Mouse (Mus musculus): ENCODE results near the gene Luc7l3.
A peak's percentile ranks its signal among the peaks of the same experiment; 100 is the strongest.
"Not testable (repeated sequence)": the region's sequence is repeated elsewhere in the genome, so short reads cannot be mapped to it uniquely, and the experiment has no call there.

Luc7l3 gene

DNA sequence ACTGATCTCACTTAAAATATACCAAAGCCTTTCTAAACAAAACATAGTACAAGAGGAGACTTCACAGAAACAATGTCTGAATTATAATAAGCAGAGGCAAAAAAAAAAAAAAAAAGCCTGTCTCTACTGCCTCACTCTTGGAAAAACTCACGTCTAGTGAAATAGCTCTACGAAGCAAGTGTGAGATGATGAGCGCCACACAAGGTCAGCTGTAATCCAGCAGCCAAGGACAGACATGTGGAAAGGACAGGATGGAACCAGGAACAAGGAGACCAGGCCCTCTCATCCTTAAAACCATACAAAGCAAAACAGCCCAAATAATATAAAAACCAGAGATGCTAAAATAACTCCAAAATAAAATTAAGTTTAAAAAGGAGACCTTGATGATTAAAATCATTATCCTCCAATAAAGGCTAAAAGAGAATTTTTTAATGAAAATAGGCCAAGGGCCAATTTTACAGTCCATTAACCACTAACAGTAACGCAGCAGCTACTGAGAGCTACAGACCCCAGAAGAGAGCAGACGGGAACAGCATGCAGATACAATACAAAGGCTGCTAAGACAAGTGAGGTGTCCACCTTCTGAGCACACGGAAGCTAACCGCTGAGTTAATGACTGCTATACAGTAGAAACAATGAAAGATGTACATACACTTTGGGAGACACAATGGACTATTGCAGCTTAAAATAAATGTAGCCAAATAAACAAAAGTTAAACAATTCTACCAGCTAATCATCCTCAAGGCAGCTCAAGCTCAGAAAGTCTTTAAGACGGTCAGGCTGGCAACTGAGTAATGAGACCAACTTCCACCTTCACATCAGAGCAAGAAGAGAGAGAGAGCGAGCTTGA lies 26.6 kb downstream of the Luc7l3 start:
- no peak for DNase-seq (ENCODE audit: low spot score in 2 of 2)

DNA sequence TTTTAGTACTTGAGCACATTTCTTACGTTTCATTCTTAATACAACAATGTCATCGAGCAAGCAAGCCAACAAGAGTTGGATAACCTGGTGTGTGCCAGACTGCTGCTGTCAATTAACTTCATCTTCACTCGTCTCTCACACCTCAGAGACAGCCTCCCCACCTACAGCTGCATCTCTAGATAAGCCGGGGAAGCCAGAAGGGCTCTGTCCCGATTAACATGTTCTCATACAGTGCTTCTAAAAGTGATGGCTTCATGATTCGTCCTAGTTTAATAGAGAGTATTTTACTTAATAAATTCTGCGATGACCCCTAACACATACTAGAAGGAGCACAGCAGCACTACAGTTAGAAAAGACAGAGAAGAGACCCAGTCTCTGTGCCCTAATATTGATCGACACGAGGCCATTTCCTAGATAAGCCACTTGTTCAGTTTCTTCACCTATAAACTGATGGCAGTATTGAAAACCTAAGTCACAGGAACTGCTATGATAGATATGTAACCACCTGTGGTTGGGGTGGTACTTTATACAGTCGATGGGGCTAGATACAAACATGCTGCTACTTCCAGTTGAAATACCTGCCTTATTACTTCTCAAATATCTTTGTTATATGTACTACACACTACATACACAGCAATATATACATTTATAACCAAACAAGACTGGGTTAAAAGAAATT lies 31.6 kb downstream of the Luc7l3 start:
- no peak for DNase-seq (ENCODE audit: low spot score in 2 of 2)

DNA sequence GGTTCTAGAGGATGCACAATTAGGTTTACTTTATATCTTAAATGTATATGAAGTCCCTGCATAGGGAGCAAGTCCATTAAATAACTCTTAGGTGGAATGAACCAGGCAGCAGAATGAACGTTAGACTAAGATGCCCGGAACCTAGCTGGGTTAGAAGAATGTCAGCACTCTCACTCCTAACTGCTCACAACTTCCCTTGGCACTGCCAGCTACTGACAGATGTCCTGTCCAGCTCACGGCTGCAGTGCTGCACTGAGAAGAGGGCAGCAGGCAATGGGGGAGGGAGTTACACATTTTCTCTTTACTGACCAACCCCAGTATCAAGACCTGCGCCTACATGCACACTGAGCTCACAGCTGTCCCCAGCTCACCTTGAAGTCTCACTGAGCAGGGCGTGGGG lies 34.7 kb downstream of the Luc7l3 start:
- DNase-seq (ENCODE audit: low spot score in 2 of 2), result no peak

DNA sequence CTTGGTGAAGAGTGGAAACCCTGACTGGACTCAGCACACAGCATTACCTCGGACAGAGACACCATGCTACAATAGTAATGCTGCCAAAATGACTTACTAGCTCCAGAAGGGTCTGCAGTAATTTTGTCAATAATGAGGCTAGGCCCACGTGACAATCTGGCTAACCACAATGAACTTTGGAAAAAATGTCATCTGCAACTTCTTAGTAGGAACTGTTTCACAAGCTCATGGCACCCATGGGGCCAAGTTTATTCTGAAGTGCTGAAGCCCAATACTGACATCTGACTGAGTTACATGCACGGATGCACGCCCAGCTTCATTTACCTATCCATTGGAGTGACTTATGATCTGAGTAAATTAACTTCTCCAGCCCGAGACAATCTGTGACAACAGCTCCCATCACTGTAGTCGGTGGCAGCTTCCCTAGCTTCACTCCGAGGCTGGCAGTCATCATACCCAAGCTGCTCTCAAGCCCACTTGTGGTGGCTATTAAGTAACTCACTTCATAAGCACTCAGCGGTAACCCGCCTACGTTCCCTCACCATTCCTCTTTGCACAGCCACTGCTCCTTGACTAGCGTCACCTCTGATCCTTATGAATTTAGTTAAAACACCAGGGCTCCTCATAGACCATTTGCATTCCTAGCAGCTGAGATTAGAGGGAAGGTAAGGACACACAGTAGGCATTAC lies 35.8 kb downstream of the Luc7l3 start:
- DNase-seq (ENCODE audit: low spot score in 2 of 2), result no peak

DNA sequence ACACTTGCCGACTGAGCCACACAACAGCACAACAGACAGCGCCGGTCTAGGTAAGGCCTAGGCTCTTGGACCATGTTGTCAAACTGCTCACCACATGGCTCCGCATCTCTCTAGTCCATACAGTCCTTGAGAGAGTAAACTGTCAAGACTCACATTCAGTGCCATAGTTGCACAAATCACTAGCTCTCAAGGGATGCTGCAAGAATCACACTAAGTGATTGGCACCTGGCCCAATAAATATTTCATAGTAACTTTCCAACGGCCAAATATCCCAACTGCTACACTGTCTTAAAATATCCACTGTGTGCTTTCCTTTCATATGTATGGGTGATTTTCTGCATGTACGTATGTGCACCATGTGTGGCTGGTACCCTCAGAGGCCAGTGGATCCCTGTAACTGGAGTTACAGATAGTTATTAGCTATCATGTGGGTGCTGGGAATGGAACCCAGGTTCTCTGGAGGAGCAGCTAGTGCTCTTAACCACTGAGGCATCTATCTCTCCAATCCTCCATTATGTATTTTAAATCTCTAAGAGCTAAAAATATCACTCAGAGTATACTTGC lies 38.2 kb downstream of the Luc7l3 start:
- DNase-seq (ENCODE audit: low spot score in 2 of 2), result no peak

DNA sequence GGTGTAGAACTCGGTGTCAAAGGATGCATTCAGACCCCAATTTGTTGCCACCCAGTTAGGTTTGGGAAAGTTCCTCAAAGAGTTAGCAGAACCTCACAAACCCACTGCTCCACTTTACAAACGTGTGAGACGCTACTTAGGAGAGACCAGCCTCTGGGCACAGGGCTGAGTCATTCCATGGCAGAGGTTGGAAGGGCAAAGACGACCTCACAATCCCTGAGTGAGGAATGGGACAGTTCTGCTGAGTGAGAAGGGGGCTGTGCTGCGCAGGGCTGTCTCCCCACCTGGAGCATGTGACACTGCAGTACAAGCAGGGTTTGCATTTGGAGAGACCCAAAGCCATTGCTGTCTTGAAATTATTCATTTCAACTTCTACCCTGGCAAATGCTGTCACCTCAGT lies 39.5 kb downstream of the Luc7l3 start:
- DNase-seq (ENCODE audit: low spot score in 2 of 2), result no peak

DNA sequence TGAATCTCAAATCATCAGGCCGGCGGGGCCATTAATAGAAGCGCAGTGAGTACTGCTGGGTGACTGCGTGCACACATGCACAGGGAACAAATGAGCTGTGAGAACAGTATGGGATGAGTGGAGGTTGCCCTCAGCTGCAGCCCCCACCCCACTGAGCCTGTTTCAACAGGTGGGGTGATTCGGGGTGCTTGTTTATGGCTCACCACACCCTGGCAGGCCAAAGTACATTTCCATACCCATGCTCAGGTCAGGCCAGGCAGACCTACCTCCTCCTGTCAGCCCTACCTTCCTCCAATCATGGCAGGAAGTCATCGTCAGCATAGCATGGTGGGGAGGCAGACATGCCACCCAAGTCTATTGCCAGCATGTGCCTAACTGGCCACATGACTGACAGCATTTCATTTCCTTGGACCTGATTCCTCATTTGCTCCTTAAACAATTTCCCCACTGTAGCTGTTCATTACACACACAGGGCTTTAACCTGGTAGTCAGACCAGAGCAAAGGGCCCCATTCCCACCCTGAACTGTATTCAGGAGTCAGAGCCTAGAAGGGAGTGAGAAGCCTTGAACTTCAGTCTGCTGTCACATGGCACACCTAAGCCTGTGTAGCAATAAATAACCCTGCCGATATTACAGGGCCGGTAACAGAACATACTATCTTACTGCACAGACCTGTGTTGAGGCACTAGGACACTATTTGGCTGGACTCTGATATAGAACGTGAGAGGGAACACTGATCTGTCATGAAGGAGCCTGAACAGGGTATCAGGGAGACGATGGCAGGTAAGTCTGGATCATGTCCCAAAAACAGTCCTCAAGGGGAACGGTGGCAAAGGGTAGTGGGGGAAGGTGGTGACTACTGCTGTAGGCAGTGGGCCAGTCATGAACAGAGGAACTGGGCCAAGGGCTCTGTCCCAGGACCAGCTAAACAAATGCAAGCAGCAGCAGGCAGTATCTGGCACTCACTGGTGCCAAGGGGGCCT lies 40.3 kb downstream of the Luc7l3 start, which contains the start of gene Gm21885:
TSS of gene Gm21885 (plus strand) at position 675 of the 983 bp plus-strand sequence.
- no peak for DNase-seq (ENCODE audit: low spot score in 2 of 2)

DNA sequence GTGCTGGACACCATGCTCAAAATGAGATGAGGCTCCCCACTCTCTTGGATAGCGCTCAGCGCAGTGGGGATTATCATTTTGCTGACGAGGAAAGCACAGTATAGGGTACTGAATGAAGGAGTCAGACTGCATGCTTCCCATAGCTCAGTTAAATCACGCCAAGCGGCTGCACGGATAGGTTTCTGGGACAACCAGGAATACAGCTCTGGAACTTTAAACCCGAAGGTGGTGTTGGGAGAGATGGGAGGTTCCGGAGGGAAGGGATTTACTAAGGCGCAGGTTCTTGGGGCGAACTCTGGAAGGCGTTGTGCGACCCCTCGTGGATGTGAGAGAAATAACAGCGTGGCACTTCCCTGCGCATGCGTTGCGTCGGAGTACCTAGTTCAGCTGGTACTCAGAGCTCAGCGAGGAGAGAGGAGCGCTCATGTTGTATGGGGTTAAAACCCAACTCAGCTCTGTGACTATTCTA lies 44.9 kb downstream of the Luc7l3 start:
- peak; percentile 92 to 95 for DNase-seq (ENCODE audit: low spot score in 2 of 2)

DNA sequence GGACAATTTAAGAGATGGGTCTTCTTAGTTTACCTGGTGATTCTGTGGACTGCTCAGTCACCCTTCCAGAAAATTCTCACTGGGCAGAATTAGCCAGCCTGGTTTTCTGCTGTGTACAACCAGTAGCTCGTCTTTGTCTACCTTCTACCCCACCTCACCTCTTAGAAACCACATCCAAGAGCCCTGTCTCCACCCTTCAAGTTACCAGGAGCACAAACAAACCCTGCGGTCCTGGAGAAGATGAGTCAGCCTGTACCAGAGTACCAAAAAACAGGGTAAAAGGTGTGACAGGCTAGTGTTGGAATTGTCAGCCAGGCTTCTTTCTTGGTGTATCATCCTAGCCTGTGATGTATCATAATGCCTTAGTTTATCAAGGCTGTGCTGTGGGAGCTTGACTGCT lies 46.1 kb downstream of the Luc7l3 start:
- DNase-seq (ENCODE audit: low spot score in 2 of 2), result no peak

DNA sequence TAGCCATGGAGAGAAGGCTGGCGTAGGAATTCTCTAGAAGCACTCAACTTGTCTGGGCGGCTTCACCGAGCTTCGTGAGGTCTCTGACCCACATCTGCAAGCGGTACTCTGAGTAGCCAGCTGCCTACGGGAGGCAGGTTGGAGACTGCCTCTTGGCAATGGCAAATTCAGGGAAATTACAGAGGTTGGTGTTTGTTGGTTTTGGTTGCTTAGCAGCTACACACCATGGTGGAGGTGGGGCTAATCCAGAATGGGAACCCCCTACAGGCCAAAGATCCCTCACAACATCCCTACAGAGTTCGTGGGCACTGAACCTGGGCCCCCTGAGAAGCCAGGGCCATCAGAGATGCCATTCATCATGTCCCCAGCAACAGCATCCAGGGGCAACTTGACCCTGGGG lies 46.6 kb downstream of the Luc7l3 start:
- no peak for DNase-seq (ENCODE audit: low spot score in 2 of 2)

DNA sequence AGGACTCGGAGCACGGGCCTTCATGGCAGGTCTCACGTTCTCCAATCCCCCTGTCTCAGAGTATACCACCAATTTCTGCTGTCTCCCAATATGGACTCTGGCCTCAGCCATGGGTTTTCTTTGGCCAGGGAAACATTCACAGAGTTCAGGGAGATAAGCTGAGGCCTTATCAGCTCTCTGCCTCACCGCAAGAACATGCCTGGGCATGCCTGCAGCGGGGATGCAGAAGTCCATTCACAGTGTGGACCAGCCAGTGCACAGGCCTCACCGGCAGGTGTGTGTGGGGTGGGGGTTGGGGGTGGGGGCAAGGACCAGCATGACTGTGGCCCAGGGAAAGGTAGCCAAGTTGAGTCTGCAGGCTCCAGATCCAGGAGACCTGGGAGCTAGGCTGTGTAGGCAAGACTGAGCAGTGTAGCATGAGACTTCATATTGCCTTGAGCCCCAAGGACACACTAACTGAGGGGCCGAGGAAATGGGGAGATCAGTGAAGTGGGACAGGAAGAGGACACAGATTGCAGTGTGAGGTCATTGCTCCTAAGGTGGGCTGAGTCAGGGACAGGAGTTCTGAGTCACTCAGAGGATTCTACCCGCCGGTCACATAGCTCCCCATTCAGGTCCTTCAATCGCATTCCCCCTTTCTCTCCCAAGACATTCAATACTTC lies 47.5 kb downstream of the Luc7l3 start:
- no peak for DNase-seq (ENCODE audit: low spot score in 2 of 2)

DNA sequence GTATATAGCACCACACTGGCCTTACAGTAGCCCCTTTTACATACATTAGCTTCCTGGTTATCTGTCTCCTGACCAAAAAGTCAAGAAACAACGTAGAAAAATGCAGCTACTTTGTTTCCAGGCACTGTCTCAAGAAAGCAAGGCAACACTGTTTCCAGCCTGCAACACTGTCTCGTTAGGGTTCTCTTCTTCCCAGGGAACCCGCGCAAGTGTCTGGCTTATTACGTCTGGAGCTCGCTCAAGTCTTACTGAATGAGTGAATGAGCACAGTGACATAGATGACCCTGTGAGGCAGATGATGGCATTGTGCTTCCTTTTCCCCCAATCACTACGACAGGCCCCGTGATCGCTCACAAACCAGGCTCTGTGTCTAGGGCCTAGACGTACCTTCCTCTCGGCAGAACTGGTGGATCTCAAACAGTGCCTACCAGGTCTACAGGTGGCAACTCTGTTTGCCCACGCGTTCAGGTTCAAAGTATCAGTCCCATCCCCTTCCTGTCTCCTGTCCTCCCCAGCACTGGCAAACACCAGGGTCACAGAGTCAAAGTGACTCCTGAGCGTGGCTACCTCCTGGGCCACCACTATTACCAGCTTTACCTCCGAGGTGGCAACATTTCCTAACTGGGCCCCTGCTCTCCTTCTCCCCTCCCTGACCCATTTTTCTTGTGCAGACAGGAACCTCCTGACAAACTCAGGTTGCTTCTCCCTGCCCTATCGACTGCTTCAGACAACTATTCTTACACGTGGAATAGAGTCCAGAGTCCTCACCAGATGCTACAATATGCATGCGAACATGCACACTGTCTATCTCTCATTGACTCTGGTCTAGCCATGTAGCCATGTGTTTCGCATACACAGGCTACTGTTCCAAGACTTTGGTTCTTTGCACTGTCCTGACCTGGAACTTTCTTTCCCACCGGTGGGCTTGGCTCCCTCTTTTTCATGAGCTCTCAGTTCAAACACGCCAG lies 48.5 kb downstream of the Luc7l3 start:
- no peak for DNase-seq (ENCODE audit: low spot score in 2 of 2)

DNA sequence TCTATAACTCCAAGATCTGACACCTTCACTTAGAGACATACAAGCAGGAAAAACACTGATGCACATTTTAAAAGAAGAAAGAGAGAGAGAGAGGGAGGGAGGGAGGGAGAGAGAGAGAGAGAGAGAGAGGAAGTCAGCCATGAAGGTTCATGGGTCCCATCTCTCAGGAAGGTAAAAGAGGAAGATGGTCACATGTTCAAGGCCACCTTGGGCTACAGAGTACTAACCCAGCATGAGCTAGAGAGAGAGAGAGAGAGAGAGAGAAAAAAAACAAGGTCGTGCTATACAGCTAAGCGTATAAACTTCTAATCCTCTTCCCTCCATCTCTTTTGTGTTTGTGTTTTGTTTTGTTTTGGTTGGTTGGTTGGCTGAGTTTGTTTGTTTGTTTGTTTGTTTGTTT lies 50.8 kb downstream of the Luc7l3 start:
- DNase-seq (ENCODE audit: low spot score in 2 of 2), result no peak

DNA sequence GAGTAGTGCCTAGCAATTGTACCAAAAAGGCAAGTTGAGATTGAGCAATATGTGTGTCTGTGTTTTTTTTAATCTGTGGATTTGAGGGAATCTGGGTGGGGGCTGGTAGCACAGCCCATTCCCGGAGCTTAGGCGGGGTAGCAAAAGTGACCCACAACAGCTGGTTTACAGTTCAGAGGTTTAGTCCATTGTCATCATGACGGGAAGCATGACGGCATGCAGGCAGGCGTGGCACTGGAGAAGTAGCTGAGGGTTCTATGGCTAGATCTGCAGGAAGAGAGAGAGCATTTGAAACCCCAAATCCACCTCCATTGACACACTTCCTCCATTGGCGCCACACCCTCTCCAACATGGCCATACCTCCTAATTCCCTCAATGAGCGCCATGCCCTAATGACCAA lies 51.9 kb downstream of the Luc7l3 start:
- no peak for DNase-seq (ENCODE audit: low spot score in 2 of 2)

DNA sequence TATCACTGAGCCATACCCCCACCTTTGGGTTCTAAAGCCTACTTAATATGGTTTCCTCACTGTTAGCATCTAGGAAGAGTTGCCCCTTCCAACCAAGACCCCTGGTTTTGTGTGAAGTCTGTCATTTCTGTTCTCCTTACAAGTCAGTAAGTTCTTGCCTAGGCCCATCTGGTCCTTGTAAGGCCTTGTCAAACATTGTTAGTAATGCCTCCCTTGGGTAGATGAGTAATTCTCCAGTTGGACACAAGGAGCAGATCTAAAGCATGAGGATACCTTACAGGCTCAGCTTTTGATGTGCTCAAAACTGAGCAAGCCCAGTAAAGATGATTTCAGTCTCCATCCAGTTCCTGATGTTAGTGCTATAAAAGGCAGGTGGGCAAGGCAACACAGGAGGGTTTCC lies 53.0 kb downstream of the Luc7l3 start:
- DNase-seq (ENCODE audit: low spot score in 2 of 2), result no peak

DNA sequence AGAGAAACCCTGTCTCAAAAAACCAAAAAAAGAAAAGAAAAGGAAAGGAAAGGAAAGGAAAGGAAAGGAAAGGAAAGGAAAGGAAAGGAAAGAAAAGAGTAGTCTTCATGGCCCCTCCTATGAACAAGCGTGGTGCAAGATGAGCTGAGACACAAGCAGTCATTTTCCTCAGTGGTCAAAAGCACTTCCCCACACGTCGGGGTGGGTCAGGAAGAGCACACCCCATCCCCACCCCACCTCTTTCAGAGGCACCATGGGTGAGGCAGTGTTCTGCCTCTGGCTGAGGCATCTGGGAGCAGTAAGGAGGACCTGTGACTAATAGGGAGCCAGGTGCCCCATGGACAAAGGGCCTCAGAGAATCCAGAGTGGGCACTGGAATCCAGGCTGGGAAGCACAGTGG lies 55.6 kb downstream of the Luc7l3 start:
- not testable (repeated sequence) for DNase-seq (ENCODE audit: low spot score in 2 of 2)

DNA sequence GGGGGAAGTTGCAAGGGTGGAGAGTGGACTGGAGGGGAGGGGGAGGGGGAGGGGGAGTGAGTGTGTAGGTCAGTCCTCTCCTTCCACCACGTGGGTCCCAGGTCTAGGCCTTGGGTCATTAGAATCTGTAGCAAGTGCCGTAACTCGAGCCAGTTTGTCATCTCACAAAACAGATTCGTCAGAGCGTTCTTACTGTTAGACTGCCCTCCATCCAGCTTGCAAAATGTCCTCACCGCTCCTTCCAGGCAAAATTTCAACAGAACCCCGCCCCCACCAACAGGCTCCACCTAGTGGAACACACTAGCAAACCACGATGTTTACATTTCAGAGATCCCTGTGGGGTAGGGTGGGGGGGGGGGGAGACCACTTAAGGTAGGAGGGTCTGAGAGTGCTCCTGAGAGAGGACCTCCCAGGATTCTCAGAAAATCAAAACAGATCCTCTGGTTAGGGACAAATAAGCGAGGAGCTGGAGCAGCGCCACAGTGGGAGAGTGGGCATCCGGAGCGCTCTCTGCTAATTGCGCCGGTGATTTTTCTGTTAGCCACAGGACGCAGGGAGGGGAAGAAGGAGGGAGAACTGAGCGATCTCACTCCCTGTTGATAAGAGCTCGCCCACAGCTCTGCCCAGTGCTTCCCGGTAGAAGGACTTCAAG lies 56.5 kb downstream of the Luc7l3 start:
- no peak for DNase-seq (ENCODE audit: low spot score in 2 of 2)

DNA sequence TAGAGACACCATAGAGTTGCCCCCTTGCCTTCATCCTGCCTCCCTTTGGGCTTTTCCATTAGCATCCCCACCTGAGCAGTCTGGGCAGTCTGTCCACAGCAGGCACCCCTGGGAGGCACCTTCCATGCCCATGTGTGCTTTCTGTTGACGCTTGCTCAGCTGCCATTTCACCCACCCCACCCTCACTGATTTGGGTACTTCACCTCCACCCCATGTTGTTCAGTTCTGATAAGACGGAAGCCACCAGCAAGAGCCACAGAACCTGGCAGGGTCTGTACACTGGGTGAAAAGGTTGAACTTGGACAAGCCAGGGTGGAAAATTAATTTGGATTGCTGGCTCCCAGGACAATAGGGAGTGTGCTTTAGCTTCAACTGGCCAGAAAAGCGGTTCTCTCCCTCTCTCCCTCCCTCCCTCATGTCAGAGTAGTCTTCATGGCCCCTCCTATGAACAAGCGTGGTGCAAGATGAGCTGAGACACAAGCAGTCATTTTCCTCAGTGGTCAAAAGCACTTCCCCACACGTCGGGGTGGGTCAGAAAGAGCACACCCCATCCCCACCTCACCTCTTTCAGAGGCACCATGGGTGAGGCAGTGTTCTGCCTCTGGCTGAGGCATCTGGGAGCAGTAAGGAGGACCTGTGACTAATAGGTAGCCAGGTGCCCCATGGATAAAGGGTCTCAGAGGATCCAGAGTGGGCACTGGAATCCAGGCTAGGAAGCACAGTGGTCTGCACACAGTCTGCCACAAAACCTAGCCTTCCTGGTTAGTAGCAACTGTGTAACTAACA lies 60.0 kb downstream of the Luc7l3 start:
- no peak for DNase-seq (ENCODE audit: low spot score in 2 of 2)

Measured in frontal cortex, postnatal 36 days (tissue).